Mouse (Mus musculus): ENCODE measurements around the gene Fanca.

GRCm38 (mm10) chr8:123232553-123232952 is 85.8 kb downstream of the Fanca start:
- no peak for TF ChIP-seq CTCF (IDR thresholded peaks at IDR 0.05; ENCODE audit: low read depth, low read length)
- no peak for TF ChIP-seq POLR2A (IDR thresholded peaks at IDR 0.05; ENCODE audit: insufficient read depth, low read length)
- no peak for TF ChIP-seq EP300 (IDR thresholded peaks at IDR 0.05; ENCODE audit: insufficient read depth, low read depth, low read length)

All from ES-Bruce4 (cell line).